Mouse (Mus musculus) left cerebral cortex, adult 2 months (tissue): ENCODE measurements at regions not wholly inside any gene's neighbourhood (a gene's known extent, or its start where the extent isn't known, plus 50 kb on each side); places are given as distances from the start of the nearest gene placed in this dataset.

ENCODE experiments used
- DNase-seq, 2 experiments: peaks; one replicate each; pipeline ENCODE4 v3.0.0; 2021 to 2022; ENCODE audit warnings: low spot score in 2 of 2, mixed read lengths in 1 of 2; ENCODE audit errors: extremely low spot score in 1 of 2
- H3K27ac ChIP-seq: fragments of 200-600 bp; 2 replicates; pipeline ENCODE4 v1.8.1; 2022
- H3K4me3 ChIP-seq: fragments of 200-600 bp; 2 replicates; pipeline ENCODE4 v1.8.1; 2022
- CTCF ChIP-seq: fragments of 200-600 bp; IDR thresholded peaks from 2 replicates; pipeline ENCODE4 v1.8.1; 2022; ENCODE audit warnings: antibody characterized with exemption, mild to moderate bottlenecking, moderate library complexity
- intact Hi-C: fragments of 180-260 bp; cut with DNase I; formaldehyde crosslinking; loops from one replicate; pipeline ENCODE4 v1.15.1; 2025

GRCm38 (mm10) chr2:128373363-128374252 lies 217.4 kb upstream of the Spdye4c start:
- no peak overlapping the region for H3K27ac ChIP-seq
- intact Hi-C loops = no loop called here
- no peak overlapping the region for H3K4me3 ChIP-seq
- TF ChIP-seq CTCF = no peak
- DNase-seq = no peak

GRCm38 (mm10) chr2:128374253-128374566 lies 216.8 kb upstream of the Spdye4c start:
- intact Hi-C loops = no loop called here
- H3K4me3 ChIP-seq = no peak overlapping the region
- H3K27ac ChIP-seq = no peak overlapping the region
- DNase-seq = no peak
- no peak for TF ChIP-seq CTCF

DNA sequence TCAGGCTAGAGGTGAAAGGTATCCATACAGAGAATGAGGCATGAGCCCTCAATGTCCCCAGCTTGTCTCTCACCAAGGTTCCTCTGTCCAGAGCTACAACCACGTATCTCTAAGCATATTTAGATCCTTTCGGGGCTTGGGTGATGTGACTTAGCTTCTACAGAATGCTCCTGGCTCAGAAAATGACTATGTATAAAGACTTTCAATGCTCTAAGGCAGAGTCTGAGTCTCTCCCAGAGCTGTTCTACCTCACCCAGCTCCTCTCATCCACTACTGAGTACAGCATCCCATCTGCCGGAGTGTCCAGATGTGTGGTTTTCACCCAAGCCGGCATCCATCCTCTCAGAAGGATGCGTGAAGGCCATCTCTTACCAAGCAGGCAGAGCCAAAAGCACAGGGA lies 216.1 kb upstream of the Spdye4c start:
- DNase-seq = no peak
- Histone ChIP-seq H3K27ac (no peak overlapping the region), H3K4me3 (no peak overlapping the region)
- intact Hi-C loops = no loop called here
- no peak for TF ChIP-seq CTCF

GRCm38 (mm10) chr2:128375827-128376226 lies 215.2 kb upstream of the Spdye4c start:
- intact Hi-C loops = no loop called here
- Histone ChIP-seq H3K4me3 (no peak overlapping the region), H3K27ac (no peak overlapping the region)
- no peak for TF ChIP-seq CTCF
- DNase-seq = no peak

DNA sequence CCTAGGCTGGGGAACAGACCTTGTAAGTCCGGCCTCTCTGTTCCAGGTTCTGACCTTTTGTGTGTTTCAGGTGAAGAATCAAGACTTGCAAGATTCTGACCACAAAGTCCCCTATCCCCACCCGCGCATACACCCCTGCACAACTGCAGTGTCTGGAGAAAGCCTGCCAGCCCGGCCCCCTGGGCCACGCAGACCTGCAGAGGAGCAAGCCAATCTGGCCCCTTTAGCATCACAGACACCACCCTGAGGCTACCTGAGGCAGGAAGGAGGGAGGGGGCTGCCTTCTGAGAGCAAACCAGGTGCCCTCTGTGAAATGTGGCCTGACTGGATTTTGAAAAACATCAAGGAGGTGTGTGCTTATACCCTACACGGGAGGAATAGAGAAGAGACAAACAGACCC lies 213.8 kb upstream of the Spdye4c start:
- intact Hi-C loops = no loop called here
- no peak overlapping the region for H3K27ac ChIP-seq
- TF ChIP-seq CTCF = no peak
- DNase-seq = no peak
- no peak overlapping the region for H3K4me3 ChIP-seq

DNA sequence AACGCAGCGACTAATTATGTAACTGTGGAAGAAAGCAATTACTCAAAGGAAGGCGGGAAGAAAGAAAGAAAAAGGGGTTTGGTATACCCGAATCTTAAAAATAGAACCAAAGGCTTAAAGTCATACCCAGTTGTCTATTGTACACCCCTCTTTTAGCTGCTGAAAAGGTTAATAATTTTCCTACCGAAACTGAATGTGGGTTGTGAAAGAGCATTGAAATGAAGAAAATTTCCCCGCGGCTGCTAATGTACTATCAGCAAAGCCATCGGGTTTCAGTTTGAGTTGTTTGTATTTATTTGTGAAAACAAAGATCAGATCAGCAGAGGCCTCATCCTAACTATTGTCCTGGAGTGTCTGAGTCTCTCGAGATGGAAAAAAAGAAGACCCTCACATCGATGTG lies 213.3 kb upstream of the Spdye4c start:
- DNase-seq = no peak
- Histone ChIP-seq H3K27ac (no peak overlapping the region), H3K4me3 (no peak overlapping the region)
- no peak for TF ChIP-seq CTCF
- intact Hi-C loops = no loop called here

DNA sequence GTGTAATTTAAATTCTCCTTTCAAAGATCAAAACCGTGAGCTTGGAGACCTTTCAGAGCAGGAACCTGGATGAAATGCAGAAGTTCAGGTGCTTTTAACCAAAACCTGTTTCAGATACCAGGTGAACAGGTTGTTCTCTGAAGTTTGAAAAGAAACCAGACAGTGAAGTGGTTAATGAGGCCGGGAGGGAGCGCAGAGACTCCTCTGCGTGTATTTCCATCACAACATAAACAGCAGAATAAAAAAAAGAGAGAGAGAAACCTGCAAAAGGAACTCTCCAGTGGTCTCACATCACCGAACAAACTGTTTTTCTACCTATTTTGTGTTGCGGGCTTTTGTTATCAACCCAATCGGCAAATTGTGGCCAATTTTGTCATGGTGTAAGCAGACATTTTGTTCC lies 212.6 kb upstream of the Spdye4c start:
- no peak overlapping the region for H3K4me3 ChIP-seq
- H3K27ac ChIP-seq = no peak overlapping the region
- intact Hi-C loops = no loop called here
- DNase-seq = no peak
- TF ChIP-seq CTCF = no peak

DNA sequence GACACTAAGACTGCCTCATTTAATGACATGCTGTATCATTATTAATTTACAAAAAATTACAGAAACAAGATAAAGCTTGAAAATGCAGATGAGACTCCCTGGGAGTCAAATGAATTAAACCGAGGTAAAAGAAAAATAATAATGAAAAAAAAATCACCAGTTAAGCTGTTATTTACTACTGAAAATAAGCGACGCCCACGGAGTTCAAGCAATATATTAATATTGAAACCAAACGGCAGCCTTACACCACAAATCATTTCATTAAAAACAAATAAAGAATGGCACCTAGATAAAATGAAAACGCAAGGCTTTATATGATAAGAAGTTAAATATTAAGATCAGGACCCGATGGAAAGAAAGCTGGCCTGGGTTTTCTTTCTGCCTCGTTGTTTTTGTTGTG lies 211.9 kb upstream of the Spdye4c start:
- H3K4me3 ChIP-seq = no peak overlapping the region
- intact Hi-C loops = no loop called here
- no peak for DNase-seq
- TF ChIP-seq CTCF = no peak
- H3K27ac ChIP-seq = no peak overlapping the region

- H3K27ac ChIP-seq = no peak overlapping the region
- no peak for TF ChIP-seq CTCF
- H3K4me3 ChIP-seq = no peak overlapping the region
- intact Hi-C loops = no loop called here
- no peak for DNase-seq
Observed at GRCm38 (mm10) chr2:128379554-128379953, 211.5 kb upstream of the Spdye4c start.

GRCm38 (mm10) chr2:128380581-128380980 lies 210.4 kb upstream of the Spdye4c start:
- no peak overlapping the region for H3K27ac ChIP-seq
- intact Hi-C loops = no loop called here
- no peak for TF ChIP-seq CTCF
- DNase-seq = no peak
- no peak overlapping the region for H3K4me3 ChIP-seq

GRCm38 (mm10) chr2:128381684-128382205 lies 209.3 kb upstream of the Spdye4c start:
- DNase-seq = no peak
- intact Hi-C loops = no loop called here
- no peak overlapping the region for H3K4me3 ChIP-seq
- H3K27ac ChIP-seq = no peak overlapping the region
- no peak for TF ChIP-seq CTCF

DNA sequence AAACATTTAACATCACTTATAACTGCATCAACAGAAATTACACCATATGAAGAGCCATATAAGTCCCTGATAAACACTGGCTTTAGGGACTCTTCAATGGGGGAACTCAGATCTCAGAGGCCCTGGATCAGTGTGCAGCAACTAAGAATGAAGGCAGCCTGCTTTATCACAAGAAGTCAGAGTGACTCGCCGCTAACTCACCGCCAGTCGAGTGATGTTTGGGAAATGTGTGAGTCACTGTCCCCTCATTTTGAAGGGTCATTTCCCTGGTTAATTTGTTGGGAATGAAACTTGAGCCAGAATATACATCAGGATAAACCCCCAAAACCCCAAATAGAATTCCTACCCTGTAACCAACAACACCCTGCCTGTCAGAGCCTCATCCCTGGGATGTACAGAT lies 208.5 kb upstream of the Spdye4c start:
- intact Hi-C loops = no loop called here
- no peak for DNase-seq
- H3K27ac ChIP-seq = no peak overlapping the region
- no peak overlapping the region for H3K4me3 ChIP-seq
- no peak for TF ChIP-seq CTCF

DNA sequence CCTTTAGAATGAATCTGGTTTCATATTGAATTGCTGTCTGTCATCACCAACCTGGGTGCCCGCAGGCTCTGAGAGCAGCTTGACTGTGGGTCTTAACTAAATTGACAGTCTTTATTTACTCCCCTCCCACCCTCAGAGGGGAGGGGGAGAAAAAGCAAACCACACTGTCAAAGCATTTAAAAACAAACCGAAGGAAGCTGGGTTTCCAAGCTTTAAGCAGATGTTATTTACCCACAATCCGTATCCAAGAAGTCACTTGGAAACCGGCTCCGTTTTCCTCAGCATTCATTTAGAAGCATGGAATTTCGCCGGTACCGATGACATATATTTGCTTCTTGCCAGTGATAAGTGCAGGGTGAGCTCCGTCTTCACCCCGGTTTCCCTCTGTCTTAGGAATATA lies 206.4 kb upstream of the Spdye4c start:
- Histone ChIP-seq H3K27ac (no peak overlapping the region), H3K4me3 (no peak overlapping the region)
- intact Hi-C loops = no loop called here
- no peak for DNase-seq
- no peak for TF ChIP-seq CTCF
